Mouse (Mus musculus) limb, embryonic 15.5 days (tissue): ENCODE data around the gene Tmprss7. TPM values are rescaled to one million over a fixed set of nuclear protein-coding genes. Genes with fewer than 3 reads are reported as not detected.

Experiments
- ATAC-seq: fragments of 200-750 bp; cut with Nextera tagmentation; 2 replicates; pipeline ENCODE4 v1.8.0; 2017; ENCODE audit warnings: low read depth, moderate TSS enrichment; ENCODE audit not compliant: insufficient number of reproducible peaks, low FRiP score, low TSS enrichment
- H3K27ac ChIP-seq: fragments of 300-500 bp; sonication (generic); 2 replicates; pipeline ENCODE4 v1.5.1; 2015; ENCODE audit warnings: moderate library complexity, mild to moderate bottlenecking, inconsistent platforms
- H3K27me3 ChIP-seq: fragments of 300-500 bp; sonication (generic); 2 replicates; pipeline ENCODE4 v1.6.1; 2015; ENCODE audit warnings: inconsistent platforms
- H3K36me3 ChIP-seq: fragments of 300-500 bp; sonication (generic); 2 replicates; pipeline ENCODE4 v1.6.1; 2015; ENCODE audit warnings: inconsistent platforms
- H3K4me1 ChIP-seq: fragments of 300-500 bp; sonication (generic); 2 replicates; pipeline ENCODE4 v1.6.1; 2015; ENCODE audit warnings: inconsistent platforms
- H3K4me2 ChIP-seq: fragments of 300-500 bp; sonication (generic); 2 replicates; pipeline ENCODE4 v1.6.1; 2015; ENCODE audit warnings: mild to moderate bottlenecking, inconsistent platforms
- H3K4me3 ChIP-seq: fragments of 300-500 bp; sonication (generic); 2 replicates; pipeline ENCODE4 v1.5.1; 2015; ENCODE audit warnings: mild to moderate bottlenecking, inconsistent platforms
- H3K9ac ChIP-seq: fragments of 300-500 bp; sonication (generic); 2 replicates; pipeline ENCODE4 v1.6.1; 2015; ENCODE audit warnings: inconsistent platforms
- H3K9me3 ChIP-seq: fragments of 300-500 bp; sonication (generic); 2 replicates; pipeline ENCODE4 v1.6.1; 2016; ENCODE audit warnings: inconsistent platforms
- WGBS: fragments of 180-500 bp; shearing (Covaris S2); methylation state at CpG from one replicate; pipeline ENCODE4 v1.1.7; 2015; 5-methylcytosine and 5-hydroxymethylcytosine counted together
- polyA plus RNA-seq: library from polyadenylated mRNA; unstranded; fragments of >200 nt; fragmentation: Nextera tagmentation; extraction: Ambion mirVana; gene quantifications from 2 replicates; pipeline ENCODE4 v1.2.1, GENCODE M21; 2015

Gene Tmprss7
- polyA plus RNA-seq, 1 experiment from 2014 or later = 0.37 TPM

DNA sequence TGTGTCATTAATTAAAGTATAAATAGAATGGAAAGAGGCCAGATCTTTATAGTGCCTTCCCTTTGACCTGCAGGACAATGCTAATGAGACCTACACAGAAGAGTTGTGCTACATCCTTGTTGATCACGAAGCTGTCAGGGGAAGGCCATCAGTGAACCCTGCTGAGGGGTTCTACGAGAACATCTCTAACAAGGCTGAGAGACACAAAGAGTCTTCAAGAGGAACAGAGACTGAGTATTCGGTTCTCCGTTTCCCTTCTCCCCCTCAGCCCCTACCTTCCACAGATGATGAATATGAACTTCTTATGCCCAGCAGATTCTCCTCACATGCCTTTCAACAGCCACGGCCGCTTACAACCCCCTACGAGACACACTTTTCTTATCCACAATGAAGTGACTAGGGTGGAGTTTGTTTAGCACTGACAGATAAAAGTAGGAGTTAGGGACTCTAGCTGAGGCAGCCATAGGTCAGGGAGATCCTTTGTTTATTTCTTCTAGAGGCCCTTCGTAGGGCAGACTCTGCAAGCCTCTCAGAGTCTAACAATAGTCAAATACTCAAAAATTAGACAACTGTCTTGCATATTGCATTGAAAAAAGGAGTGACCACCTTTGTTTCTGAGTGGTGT, 73.6 kb downstream of the Tmprss7 start:
- no peak for ATAC-seq
- Histone ChIP-seq H3K27me3 (no peaks in the 10 kb centered on the region), H3K9me3 (no peaks in the 10 kb centered on the region), H3K9ac (no peak overlapping the region), H3K4me3 (no peak overlapping the region), H3K4me1 (no peaks in the 10 kb centered on the region), H3K4me2 (no peak overlapping the region), H3K27ac (no peak overlapping the region), H3K36me3 (no peaks in the 10 kb centered on the region)
- 85% methylated on average over 8 of the region's 8 CpGs for WGBS

DNA sequence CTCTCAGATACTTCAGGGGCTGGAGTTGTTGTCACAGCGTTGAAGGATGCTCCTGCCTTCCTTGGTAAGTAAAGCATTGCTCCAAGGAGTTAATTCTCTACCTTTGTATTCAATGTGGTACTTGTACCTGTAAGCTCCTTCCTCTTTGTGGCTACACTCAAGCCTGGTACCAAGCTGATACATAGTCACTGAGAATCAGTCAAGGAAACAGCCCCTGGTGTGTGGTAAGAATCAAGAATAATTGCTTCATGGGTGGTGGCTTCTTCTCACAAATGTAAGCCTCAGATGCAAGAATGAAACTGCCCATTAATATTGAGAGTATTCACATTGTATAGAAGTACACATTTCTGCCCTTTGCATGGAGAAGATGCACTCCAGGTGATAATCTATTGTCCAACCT, 77.5 kb downstream of the Tmprss7 start:
- H3K4me1 ChIP-seq = no peaks in the 10 kb centered on the region
- H3K4me2 ChIP-seq = no peak overlapping the region
- ATAC-seq = no peak
- no peak overlapping the region for H3K9ac ChIP-seq
- WGBS = 84% methylated on average over 1 of the region's 1 CpGs
- H3K4me3 ChIP-seq = no peak overlapping the region
- no peaks in the 10 kb centered on the region for H3K27me3 ChIP-seq
- H3K9me3 ChIP-seq = no peaks in the 10 kb centered on the region
- H3K27ac ChIP-seq = no peak overlapping the region
- no peaks in the 10 kb centered on the region for H3K36me3 ChIP-seq

DNA sequence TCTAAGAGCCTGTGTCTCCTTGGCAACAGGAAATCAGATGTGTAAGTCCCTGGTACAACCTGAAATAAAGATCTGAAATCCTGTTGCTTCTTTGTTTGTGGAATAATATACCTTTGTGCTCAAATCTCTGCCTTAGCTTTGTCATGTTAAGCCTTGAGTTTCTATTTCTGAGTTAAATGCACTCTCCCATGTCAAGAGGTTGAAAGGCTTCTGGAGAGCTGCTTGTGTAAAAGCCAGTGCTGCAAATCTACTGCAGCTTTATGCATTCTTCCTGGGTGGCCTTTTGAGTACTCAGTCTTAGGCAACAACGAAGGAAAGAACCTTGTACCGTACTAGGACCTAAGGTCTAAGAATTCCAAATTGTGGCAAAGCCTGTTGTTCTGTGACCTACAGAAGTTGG, 80.2 kb downstream of the Tmprss7 start:
- Histone ChIP-seq H3K9ac (no peak overlapping the region), H3K4me1 (no peaks in the 10 kb centered on the region), H3K36me3 (no peaks in the 10 kb centered on the region), H3K27ac (no peak overlapping the region), H3K4me2 (no peak overlapping the region), H3K27me3 (no peaks in the 10 kb centered on the region), H3K9me3 (no peaks in the 10 kb centered on the region), H3K4me3 (no peak overlapping the region)
- ATAC-seq = no peak
- 82% methylated on average over 2 of the region's 2 CpGs for WGBS

DNA sequence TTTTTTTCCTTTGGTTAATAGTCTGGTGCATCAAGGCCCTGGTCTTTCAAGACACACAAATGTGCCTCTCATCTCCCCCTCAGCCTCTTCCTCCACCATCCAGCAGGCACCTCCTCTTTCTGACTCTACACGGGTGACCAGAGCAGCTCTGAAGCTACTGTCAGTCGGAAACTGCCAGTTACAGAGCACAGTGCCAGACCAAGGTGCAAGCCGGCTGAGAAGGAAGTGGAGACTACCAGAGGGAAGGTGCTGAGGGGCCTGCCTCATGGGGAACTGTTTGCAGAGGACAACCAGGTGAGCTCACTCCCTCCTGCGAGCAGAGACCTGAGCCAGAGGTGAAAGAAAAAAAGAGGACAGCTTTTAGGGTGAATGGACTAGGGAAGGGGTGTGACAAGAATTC, 83.2 kb downstream of the Tmprss7 start, which contains the start of gene Gcsam:
Gene Gcsam, plus strand, starts transcription at position 114 of the 400 bp plus-strand sequence.
- Histone ChIP-seq H3K4me2 (no peak within 1 kb of the TSS), H3K9ac (no peak within 1 kb of the TSS), H3K27me3 (no peaks in the 10 kb centered on the region), H3K4me1 (no peaks in the 10 kb centered on the region), H3K9me3 (no peaks in the 10 kb centered on the region), H3K27ac (no peak within 1 kb of the TSS), H3K36me3 (no peaks in the 10 kb centered on the region), H3K4me3 (no peak within 1 kb of the TSS)
- 65% methylated on average over 4 of the region's 4 CpGs for WGBS
- no peak for ATAC-seq

DNA sequence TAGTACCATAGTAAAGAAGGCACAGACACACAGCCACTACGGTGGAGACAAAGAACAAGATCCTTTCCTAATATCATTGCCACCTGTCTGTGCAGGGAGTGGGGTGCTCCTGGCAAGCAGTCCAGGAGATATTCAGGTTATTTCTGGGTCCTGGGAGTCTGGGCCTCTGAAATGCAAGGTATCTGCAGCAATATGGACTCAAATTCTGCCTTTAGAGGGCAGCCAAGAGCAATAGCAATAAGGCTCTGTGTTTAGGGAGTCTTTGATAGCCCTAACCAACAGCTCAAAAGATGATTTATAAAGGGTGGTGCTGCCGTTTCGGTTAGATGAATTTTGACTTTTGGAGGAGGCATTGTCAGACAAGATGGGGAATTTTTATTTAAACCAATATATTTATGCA, 84.2 kb downstream of the Tmprss7 start:
- Histone ChIP-seq H3K4me3 (no peak overlapping the region), H3K4me1 (no peaks in the 10 kb centered on the region), H3K9ac (no peak overlapping the region), H3K4me2 (no peak overlapping the region), H3K27ac (no peak overlapping the region), H3K36me3 (no peaks in the 10 kb centered on the region), H3K9me3 (no peaks in the 10 kb centered on the region), H3K27me3 (no peaks in the 10 kb centered on the region)
- no peak for ATAC-seq
- 71% methylated on average over 3 of the region's 3 CpGs for WGBS

DNA sequence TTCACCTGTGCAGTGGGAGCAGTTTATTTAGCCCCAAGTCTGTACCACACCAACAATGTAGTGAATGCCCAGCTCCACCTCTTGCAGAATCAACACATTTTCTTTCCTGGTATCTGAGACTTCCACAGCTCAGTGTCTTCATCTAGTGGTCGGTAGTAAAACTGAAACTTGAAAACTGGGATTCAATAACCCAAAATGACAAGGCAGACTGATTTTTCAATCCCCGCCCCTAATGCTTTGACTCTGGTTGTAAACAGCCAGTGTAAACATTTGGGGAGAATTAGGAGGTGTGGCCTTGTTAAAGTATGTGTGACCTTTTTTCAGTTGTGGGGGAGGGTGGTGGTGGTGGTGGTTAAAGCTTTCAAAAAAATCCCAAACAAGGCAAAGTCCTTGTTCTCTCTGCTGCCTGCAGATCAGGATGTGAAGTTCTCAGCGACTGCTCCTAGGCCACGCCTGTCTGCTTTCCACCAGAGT, 84.9 kb downstream of the Tmprss7 start:
- WGBS = 30% methylated on average over 4 of the region's 4 CpGs
- no peak overlapping the region for H3K4me3 ChIP-seq
- H3K36me3 ChIP-seq = no peaks in the 10 kb centered on the region
- no peak overlapping the region for H3K27ac ChIP-seq
- no peak for ATAC-seq
- H3K4me1 ChIP-seq = no peaks in the 10 kb centered on the region
- H3K9ac ChIP-seq = no peak overlapping the region
- H3K4me2 ChIP-seq = no peak overlapping the region
- H3K27me3 ChIP-seq = no peaks in the 10 kb centered on the region
- no peaks in the 10 kb centered on the region for H3K9me3 ChIP-seq

Other genes starting within 250 kb of the Tmprss7 start
- not detected in 2 replicates for gene Gm609, start 200.7 kb downstream of the Tmprss7 start, polyA plus RNA-seq
- gene Gm17783, start 161.6 kb downstream of the Tmprss7 start, polyA plus RNA-seq = not detected in 2 replicates
- gene Slc9c1, start 158.3 kb downstream of the Tmprss7 start, polyA plus RNA-seq = not detected in 2 replicates
- gene Gcsam, start 83.3 kb downstream of the Tmprss7 start, polyA plus RNA-seq = 4.2 and 4.8 TPM in 2 replicates
- 0.31 TPM in 2 replicates for gene BC016579, start 39.6 kb downstream of the Tmprss7 start, polyA plus RNA-seq
- gene Tagln3, start 30.9 kb upstream of the Tmprss7 start, polyA plus RNA-seq = 5.6 and 6.6 TPM in 2 replicates
- gene Abhd10, start 49.3 kb upstream of the Tmprss7 start, polyA plus RNA-seq = 29.1 and 30.3 TPM in 2 replicates